Mouse (Mus musculus): Measurements from ENCODE around the gene Hnrnpll.

Hnrnpll gene

DNA sequence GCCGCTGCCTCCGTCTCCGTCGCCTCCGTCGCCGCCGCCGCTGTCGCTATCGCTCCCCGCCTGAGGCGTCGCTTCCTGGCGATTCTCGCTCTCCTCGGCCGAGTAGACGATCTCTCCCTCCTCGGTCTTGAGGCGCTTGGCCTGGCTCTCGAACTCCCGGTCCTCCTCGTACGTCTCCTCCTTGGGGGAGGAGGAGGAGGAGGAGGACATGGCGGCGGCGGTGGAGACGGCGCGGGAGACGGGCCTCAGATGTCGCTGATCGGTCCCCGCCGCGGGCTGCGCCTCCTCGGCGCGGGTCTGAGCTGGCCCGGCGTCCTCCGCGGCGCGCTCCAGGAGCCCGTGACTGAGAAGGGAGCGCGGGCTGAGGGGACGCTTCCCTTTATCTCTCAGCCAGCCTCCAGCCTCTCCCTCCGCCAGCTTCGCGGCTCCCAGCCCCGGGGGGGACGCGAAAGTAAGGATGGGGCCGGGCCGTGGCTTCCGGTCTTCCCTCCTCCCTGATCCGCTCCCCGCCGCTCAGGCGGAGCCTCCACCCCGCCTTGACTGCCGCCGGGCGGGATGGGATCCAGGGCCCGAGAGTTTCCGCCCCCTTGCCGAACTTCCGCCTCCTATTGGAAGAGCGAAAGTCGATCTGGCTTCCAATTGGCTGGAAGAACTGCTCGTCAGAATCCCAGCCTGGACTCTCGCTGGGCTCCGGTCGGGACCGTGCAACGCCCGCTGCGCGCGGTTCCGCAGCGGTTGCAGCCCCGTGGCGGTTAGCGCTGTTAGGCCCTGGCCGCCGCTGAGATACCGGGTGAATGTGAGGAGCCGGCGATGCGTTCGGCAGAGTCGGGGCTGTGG, at the start of gene Hnrnpll:
Hnrnpll (minus strand) TSS at position 552 of the 837 bp plus-strand sequence.
- DNase-seq (ENCODE audit: low read depth, low spot score), result peak; percentile 97

DNA sequence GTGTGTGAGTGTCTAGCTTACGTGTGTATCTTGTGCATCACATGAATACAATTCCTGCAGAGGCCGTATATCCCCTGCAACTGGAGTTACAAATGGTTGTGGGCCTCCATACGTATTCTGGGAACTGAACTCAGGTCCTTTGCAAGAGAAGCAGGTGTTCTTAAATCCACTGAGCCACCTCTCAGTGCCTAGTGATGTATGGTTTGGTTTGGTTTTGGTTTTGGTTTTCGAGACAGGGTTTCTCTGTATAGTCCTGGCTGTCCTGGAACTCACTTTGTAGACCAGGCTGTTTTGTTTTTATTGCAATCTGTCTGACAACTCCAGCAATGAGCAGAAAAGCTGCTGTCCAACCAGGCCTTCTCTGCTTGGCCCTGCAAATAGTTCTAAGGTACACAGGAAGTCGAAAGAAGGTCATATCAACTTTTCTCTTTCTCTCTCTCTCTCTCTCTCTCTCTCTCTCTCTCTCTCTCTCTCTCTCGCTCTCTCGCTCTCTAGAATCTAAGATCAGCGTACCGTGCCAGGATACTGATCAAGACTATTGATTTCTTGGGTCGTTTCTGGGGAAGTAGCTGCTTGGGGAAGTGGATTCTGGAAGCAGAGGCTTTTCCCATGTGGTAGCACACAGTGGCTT, 43.3 kb upstream of the Hnrnpll start:
- no peak for DNase-seq (ENCODE audit: low read depth, low spot score)

GRCm38 (mm10) chr17:80099823-80100222, 37.7 kb upstream of the Hnrnpll start:
- DNase-seq (ENCODE audit: low read depth, low spot score), result no peak

DNA sequence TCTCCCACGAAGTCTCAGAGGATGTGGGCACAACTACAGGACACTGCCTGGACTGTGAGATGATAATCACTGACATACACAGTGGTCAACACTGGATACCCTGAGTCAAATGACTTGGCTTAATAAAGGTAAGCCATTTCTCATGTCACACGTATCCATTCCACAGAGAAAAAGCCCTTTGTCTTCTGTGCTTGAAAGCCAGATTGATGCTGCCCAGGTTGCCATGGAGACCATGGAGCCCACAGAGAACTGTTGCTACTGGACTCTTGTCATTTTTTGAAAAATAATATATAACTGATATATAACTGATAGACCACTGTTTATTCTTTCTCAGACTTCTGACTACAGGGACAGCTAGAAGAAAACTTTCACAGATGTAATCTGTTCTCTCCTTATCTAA, 35.1 kb upstream of the Hnrnpll start:
- DNase-seq (ENCODE audit: low read depth, low spot score), result no peak

- no peak for DNase-seq (ENCODE audit: low read depth, low spot score)
Measured at GRCm38 (mm10) chr17:80096720-80097114, 34.6 kb upstream of the Hnrnpll start.

DNA sequence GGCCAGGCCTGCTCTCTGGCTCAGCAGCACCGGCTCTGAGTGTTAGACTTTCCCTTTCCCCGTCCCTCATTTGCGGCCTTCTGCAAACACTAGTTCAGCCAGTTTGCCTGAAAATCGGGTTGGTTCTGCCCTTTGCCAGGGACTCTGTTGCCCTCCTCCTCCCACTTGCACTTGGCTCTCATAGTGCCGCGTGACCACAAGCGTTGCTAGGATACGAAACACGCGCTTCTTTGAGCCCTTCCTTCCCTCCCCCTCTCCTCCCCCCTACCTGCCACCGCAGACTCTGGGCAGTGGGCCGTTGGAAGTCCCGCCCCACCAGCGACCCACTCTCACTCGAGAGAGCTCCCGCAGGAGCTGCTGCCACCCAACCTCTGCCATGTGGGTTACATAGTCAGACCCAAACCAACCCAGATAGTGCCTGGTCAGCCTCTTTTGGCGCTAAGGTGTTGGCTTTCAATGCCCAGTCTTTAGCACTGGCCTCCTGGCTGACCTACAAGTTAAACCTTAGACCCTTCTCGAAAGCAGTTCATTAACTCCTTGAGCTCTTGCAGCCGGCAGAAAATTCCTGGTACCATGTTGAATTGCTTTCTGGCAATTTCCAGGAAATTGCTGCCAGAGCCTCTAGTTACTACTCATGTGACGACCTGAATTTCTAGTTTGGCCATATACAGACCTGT, 34.0 kb upstream of the Hnrnpll start:
- DNase-seq (ENCODE audit: low read depth, low spot score), result no peak

GRCm38 (mm10) chr17:80095254-80095899, 33.2 kb upstream of the Hnrnpll start:
- DNase-seq (ENCODE audit: low read depth, low spot score), result no peak

DNA sequence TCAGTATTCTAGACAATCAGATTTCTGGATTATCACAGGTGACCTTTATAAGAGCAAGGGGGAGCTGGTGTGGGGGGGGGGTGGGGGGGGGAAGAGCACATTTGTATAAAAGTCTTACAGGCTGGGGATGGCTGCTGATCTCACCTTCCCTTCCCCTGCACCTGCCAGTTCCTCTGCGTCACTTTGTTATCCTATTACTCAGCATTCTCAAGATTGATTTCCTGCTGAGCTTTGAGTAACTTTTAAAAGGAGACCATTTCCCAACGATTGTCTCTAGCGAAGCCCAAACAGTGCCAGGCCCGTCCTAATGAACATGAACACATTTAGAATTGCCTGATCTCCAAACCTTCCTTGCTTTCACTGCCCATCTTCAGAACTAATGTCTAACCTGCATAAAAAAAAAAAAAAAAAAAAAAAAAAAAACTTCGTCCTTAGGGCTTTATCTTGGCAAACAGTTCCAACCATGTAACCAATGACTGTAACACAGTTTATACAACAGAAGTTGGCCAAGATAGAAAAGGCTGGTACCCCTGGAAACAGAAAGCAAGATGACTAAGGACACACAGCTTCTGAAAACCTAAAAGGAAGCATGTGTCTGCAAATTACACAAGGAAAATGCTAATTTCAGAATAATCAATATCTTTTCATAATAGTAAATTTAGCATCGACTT, 29.9 kb upstream of the Hnrnpll start:
- no peak for DNase-seq (ENCODE audit: low read depth, low spot score)

DNA sequence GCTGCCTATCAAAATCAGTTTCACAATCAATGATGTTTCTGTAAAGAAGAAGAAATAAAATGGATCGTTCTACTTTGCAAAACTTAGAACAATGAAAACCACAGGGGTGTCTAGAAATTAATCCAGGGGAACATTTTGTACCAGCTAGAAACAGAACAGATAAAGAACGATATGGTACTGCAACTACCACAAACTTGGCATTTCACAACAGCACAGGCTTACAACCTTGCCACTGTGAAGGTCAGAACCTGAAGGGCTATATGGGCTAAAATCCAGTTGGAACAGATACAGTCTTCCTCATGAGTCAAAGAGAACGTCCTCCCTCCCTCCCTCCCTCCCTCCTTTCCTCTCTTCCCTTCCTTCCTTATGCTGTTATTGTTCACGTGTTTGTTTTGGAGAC, 28.4 kb upstream of the Hnrnpll start:
- DNase-seq (ENCODE audit: low read depth, low spot score), result no peak

DNA sequence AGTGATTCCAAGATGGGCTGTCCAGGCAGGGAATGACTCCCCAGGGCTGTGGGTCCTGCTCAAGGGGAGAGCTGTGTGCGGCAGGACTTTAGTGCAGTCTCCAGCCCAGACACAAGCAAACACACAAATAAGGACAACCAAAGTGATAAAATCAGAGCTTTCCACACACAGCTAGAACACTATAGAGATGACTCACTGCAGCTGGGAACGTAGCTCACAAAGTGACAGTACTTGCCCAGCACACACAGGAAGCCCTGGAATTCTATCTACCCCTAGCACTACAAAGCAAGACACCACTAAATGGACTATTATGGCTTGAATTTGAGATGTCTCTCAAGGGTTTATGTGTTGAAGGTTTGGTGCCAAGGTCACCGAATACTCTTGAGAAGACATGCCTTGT, 26.0 kb upstream of the Hnrnpll start:
- DNase-seq (ENCODE audit: low read depth, low spot score), result no peak

DNA sequence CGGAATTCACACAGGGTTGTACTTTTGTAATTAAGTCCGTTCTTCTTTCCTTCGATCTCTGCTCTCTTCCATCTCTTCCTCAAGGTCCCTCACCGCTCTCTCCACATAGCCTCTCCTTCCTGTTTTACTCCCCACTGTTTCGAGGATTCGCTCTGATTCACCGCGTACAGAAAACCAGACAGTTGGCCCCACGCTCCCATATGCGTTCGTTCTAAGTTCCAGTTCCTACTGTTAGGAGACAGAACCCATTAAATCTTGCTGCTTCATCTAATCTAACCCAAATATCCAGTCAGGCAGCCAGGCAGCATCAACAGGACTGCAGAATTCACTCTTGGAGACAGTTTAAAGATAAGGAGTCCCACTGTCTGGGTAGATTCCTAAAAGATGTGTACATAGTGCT, 24.5 kb upstream of the Hnrnpll start:
- DNase-seq (ENCODE audit: low read depth, low spot score), result no peak

DNA sequence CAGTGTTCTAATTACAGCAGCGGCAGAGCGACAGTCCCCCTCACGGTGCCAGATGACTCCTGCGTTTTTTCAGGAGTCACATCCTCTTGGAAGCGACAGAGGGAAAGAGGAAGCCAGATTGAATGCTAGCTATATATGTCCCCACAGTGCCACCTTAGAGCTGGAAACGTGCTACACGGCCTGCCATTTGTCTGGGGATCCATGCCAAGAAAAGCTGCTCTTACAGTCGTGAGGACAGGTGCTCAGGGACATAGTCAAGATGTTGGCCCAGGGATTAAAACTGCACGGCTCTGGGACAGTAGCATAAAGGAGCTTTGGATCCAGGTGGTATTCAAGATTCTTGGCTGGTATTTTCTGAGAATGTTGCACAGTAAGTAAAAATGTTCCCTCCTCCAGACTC, 22.3 kb upstream of the Hnrnpll start:
- peak; percentile 89 for DNase-seq (ENCODE audit: low read depth, low spot score)

GRCm38 (mm10) chr17:80083223-80083622, 21.1 kb upstream of the Hnrnpll start:
- DNase-seq (ENCODE audit: low read depth, low spot score), result no peak

- peak; percentile 86 for DNase-seq (ENCODE audit: low read depth, low spot score)
Measured at GRCm38 (mm10) chr17:80078726-80079125, 16.6 kb upstream of the Hnrnpll start.

DNA sequence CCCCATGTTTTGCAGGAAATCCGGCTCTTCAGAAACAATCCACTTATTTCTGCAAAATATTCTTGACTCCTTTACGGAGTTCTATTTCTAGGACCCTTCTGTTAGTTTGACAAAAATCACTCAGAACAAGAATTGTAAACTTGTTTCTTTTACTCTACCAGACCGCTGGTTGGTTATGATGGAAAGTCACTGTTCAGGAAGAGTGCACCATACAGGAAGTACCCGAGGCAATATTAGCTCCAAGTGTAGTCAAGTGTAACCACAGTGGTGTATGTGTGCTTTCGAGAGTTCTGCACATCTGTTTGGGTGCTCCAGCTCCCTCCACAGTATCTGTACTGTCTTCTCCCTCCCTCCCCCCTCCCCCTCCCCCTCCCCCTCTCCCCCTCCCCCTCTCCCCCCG, 5.1 kb upstream of the Hnrnpll start:
- no peak for DNase-seq (ENCODE audit: low read depth, low spot score)

- no peak for DNase-seq (ENCODE audit: low read depth, low spot score)
Measured at GRCm38 (mm10) chr17:80063840-80064495, 1.8 kb upstream of the Hnrnpll start.

GRCm38 (mm10) chr17:80063386-80063785, 1.3 kb upstream of the Hnrnpll start:
- DNase-seq (ENCODE audit: low read depth, low spot score), result no peak

- DNase-seq (ENCODE audit: low read depth, low spot score), result no peak
Measured at GRCm38 (mm10) chr17:80062620-80063010, 481 bp upstream of the Hnrnpll start.

DNA sequence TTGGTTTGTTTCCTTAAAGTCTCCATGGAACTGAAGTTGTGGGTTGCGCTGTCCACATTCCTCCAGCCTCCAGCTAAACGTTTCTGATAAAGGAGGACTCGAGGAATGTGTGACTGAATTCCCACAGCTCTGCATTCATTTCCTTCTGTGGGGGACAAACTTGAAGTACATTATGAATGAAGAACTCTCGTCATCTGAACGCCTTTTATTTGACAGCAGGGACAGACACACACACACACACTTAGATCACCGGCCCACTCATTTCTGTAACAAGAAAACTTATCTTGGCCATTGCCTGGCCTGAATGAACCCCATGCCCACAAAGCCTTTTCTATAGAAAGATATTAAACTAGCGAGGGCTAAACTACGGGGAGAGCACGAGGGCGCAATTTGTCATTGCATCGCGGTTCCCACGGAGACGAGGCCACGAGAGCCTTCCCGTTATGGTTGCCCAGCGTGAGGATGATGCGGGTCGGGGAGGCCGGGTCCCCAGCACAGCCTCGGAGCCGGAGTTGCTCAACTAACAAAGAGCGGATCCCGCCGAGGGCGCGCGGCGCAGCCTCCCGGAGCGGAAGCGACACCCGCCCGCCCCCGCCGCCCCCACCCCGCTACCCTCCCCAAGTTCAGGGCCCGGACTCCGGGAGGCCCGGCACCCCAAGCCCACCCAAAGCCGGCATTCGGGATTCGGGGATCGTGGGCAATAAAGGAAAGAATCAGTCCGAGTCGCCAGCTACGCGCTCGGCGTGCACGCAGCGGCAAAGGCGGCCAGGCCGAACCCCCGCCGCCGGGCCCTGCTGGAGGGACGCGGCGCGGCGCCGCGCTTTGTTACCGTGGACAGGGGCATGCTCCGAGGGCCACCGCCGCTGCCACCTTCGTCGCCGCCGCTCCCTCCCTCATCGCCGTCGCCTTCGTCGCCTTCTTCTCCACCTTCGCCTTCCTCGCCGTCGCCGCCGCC, 1.0 kb downstream of the Hnrnpll start:
- DNase-seq (ENCODE audit: low read depth, low spot score), result no peak

DNA sequence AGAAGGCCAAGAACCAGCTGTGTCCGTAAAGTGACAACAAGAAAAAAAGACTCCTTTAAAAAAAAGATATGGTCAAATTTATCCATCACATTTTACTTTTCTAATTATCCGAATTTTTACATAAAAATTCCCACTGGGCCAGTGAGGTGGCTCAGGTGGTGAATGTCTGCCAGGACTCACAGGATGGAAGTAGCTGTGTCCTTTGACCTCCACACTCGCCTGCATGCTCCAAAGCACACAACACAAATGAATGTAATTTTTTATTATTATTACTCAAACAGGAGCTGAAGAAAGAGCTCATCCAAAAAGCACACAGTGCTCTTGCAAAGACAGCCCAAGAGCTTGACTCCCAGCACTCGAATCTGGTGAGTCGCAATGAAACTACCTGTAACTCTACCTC, 2.0 kb downstream of the Hnrnpll start:
- DNase-seq (ENCODE audit: low read depth, low spot score), result no peak

Data from telencephalon, adult 2 months (tissue).